Mouse (Mus musculus) adrenal gland, postnatal 25 days (tissue): Measurements from ENCODE around the gene Clec10a. TPM values are rescaled to one million over a fixed set of nuclear protein-coding genes. Genes with fewer than 3 reads are reported as not detected.

Source experiments
- DNase-seq: peaks from one replicate; pipeline ENCODE4 v3.0.0; 2021; ENCODE audit warnings: mixed read lengths
- total RNA-seq: library from RNA; stranded (reverse); gene quantifications from 2 replicates; pipeline ENCODE4 v1.2.3, GENCODE M21; 2021

Clec10a gene
- total RNA-seq, 1 experiment from 2014 or later = 2.0 TPM

DNA sequence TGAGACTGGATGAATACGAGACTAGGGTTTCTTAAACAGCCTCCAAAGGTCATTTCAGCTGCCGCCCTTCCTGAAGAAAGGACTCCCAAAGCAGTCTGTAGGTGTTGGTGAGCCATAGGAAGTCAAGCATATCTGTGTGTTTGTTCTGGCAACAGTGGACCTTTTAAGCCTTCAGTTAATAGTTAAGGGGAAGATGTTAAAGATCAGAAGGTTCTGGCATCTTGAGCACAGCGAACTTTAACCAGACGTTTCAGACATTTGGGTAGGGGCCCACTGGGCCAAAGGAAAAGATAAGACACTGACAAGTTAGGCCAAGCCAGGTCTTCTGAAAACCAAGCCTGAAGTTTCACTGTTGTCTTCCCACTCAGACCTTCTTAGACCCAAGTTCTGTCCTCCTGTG, 62.0 kb downstream of the Clec10a start:
- no peak for DNase-seq

DNA sequence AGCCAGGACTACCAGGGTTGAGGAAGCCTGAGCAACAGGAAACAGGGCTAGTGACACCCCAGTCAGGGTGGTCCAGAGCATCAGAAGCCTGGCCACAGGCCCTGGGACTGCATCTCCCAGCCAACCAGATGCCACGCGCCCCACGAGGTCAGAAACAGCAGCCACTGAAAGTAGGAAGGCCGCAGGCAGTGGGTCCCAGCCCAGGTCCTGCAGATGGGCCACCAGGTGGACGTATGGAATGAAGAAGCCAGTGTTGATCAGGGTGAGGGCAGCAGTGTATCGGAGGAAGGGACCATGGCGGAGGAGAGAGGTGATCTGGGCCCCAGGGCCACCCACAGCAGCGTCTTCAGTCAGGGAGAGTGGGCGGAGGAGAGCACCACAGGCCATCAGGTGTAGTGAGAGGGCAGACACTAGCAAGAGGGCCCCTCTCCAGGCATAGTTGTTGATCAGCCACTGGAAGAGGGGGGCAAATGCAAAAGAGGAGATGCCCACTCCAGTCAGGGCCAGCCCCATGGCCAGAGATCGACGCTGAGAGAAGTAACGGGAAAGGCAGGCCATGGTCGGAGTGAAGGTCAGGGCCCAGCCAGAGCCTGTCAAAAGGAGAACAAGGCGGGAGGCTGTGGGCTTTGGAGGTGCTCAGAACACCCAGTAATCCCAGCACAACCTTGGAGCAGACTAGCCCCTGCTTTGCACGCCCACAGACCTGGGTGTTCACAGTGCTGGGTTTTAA, 62.9 kb downstream of the Clec10a start:
- no peak for DNase-seq

DNA sequence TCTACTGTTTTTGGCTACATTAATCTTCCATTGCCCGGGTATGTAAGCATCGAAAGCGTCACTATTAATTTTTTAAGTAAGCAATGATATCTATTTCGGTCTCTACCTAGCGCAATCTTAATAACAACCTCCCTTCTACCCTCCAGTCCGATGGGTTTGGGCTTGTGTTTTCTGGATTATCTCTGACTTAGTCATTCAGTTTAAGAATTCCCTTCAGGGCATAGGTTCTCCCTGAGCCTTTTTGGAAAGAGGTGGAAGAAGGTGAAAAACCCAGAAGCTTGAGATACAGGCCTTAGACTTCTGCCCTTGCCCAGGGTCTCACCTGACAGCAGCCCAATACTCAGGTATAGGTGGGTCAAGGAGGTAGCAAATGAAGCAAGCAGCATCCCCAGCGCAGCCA, 63.9 kb downstream of the Clec10a start:
- no peak for DNase-seq

DNA sequence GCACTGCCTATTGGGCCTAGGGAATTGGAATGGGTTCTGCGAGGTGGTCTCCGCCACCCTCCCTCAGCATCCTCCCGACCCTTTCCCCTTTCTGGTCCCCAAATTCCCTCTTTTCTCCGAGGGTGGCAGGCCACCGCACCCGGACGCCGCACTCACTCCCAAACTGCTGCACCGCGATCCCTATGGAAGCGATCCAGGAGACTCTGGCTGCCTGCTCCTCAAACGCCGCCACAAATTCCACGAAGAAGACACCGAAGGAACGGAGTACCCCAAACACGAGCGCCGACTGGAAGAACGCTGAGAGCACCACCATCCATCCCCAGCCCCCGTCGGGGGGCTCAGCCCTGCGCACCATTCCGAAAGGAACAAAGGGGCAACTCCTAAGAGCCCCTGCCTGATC, 64.3 kb downstream of the Clec10a start:
- DNase-seq = peak; percentile 31

Other genes starting within 250 kb of the Clec10a start
- 62.5 and 70.2 TPM in 2 replicates for gene Gps2, start 242.3 kb upstream of the Clec10a start, total RNA-seq
- 542 and 558 TPM in 2 replicates for gene Eif5a, start 234.2 kb upstream of the Clec10a start, total RNA-seq
- gene Ybx2, start 220.4 kb upstream of the Clec10a start, total RNA-seq = 14.1 and 14.8 TPM in 2 replicates
- gene Slc2a4, start 208.0 kb upstream of the Clec10a start, total RNA-seq = 42.6 and 48.6 TPM in 2 replicates
- 0.52 TPM in 1 of 2 replicates, not detected in the other for gene Cldn7, start 191.4 kb upstream of the Clec10a start, total RNA-seq
- gene Ctdnep1, start 175.0 kb upstream of the Clec10a start, total RNA-seq = 123 and 141 TPM in 2 replicates
- gene Elp5, start 173.7 kb upstream of the Clec10a start, total RNA-seq = 71.1 and 76.1 TPM in 2 replicates
- gene Gabarap, start 165.1 kb upstream of the Clec10a start, total RNA-seq = 406 and 407 TPM in 2 replicates
- gene Phf23, start 160.4 kb upstream of the Clec10a start, total RNA-seq = 55.7 and 64.6 TPM in 2 replicates
- gene Dvl2, start 155.6 kb upstream of the Clec10a start, total RNA-seq = 19.6 and 22.3 TPM in 2 replicates
- gene Acadvl, start 140.8 kb upstream of the Clec10a start, total RNA-seq = 391 and 422 TPM in 2 replicates
- gene Dlg4, start 139.3 kb upstream of the Clec10a start, total RNA-seq = 30.7 and 31.0 TPM in 2 replicates
- 0.91 and 3.4 TPM in 2 replicates for gene Asgr1, start 102.1 kb upstream of the Clec10a start, total RNA-seq
- 2.9 and 4.1 TPM in 2 replicates for gene Asgr2, start 63.6 kb upstream of the Clec10a start, total RNA-seq
- gene Mgl2, start 25.9 kb upstream of the Clec10a start, total RNA-seq = 2.2 and 2.6 TPM in 2 replicates
- gene Slc16a11, start 56.6 kb downstream of the Clec10a start, total RNA-seq = 2.4 TPM in 1 of 2 replicates, not detected in the other
- gene Slc16a13, start 64.9 kb downstream of the Clec10a start, total RNA-seq = 3.7 and 4.9 TPM in 2 replicates
- gene Bcl6b, start 73.6 kb downstream of the Clec10a start, total RNA-seq = 12.2 and 20.5 TPM in 2 replicates
- 45.8 and 59.1 TPM in 2 replicates for gene 0610010K14Rik, start 81.7 kb downstream of the Clec10a start, total RNA-seq
- 7.1 and 7.2 TPM in 2 replicates for gene Gm21988, start 83.6 kb downstream of the Clec10a start, total RNA-seq
- 271 and 305 TPM in 2 replicates for gene Rnasek, start 83.6 kb downstream of the Clec10a start, total RNA-seq
- gene Alox12, start 99.2 kb downstream of the Clec10a start, total RNA-seq = 1.5 and 1.8 TPM in 2 replicates
- gene Alox12e, start 166.4 kb downstream of the Clec10a start, total RNA-seq = not detected in 2 replicates
- gene Alox15, start 195.8 kb downstream of the Clec10a start, total RNA-seq = 2.1 and 2.7 TPM in 2 replicates